Mouse (Mus musculus): ENCODE results near the gene Arhgef10l. TPM values are rescaled to one million over a fixed set of nuclear protein-coding genes. Genes with fewer than 3 reads are reported as not detected.

Arhgef10l gene
- total RNA-seq, 2 experiments from 2014 or later, result 22.8 to 83.3 TPM

GRCm38 (mm10) chr4:140662453-140662852, 3.4 kb downstream of the Arhgef10l start:
- ATAC-seq (ENCODE audit: poor library complexity, severe bottlenecking), result peak; percentile 21; the same call in 1 of the 2 replicates

- ATAC-seq (ENCODE audit: poor library complexity, severe bottlenecking), result no peak
Measured at GRCm38 (mm10) chr4:140661406-140662022, 4.3 kb downstream of the Arhgef10l start.

GRCm38 (mm10) chr4:140657681-140658575, 7.9 kb downstream of the Arhgef10l start:
- no peak for ATAC-seq (ENCODE audit: poor library complexity, severe bottlenecking)

- no peak for ATAC-seq (ENCODE audit: poor library complexity, severe bottlenecking)
Measured at GRCm38 (mm10) chr4:140656529-140656928, 9.3 kb downstream of the Arhgef10l start.

GRCm38 (mm10) chr4:140654798-140655197, 11.0 kb downstream of the Arhgef10l start:
- no peak for ATAC-seq (ENCODE audit: poor library complexity, severe bottlenecking)

- no peak for ATAC-seq (ENCODE audit: poor library complexity, severe bottlenecking)
Measured at GRCm38 (mm10) chr4:140653835-140654583, 11.8 kb downstream of the Arhgef10l start.

- no peak for ATAC-seq (ENCODE audit: poor library complexity, severe bottlenecking)
Measured at GRCm38 (mm10) chr4:140649731-140650130, 16.1 kb downstream of the Arhgef10l start.

GRCm38 (mm10) chr4:140649207-140649591, 16.6 kb downstream of the Arhgef10l start:
- ATAC-seq (ENCODE audit: poor library complexity, severe bottlenecking), result no peak

- no peak for ATAC-seq (ENCODE audit: poor library complexity, severe bottlenecking)
Measured at GRCm38 (mm10) chr4:140648443-140649206, 17.2 kb downstream of the Arhgef10l start.

GRCm38 (mm10) chr4:140647711-140648421, 17.9 kb downstream of the Arhgef10l start:
- no peak for ATAC-seq (ENCODE audit: poor library complexity, severe bottlenecking)

GRCm38 (mm10) chr4:140645638-140646037, 20.2 kb downstream of the Arhgef10l start:
- no peak for ATAC-seq (ENCODE audit: poor library complexity, severe bottlenecking)

- no peak for ATAC-seq (ENCODE audit: poor library complexity, severe bottlenecking)
Measured at GRCm38 (mm10) chr4:140644701-140645100, 21.1 kb downstream of the Arhgef10l start.

- no peak for ATAC-seq (ENCODE audit: poor library complexity, severe bottlenecking)
Measured at GRCm38 (mm10) chr4:140644276-140644675, 21.5 kb downstream of the Arhgef10l start.

GRCm38 (mm10) chr4:140642378-140642777, 23.4 kb downstream of the Arhgef10l start:
- no peak for ATAC-seq (ENCODE audit: poor library complexity, severe bottlenecking)

- ATAC-seq (ENCODE audit: poor library complexity, severe bottlenecking), result no peak
Measured at GRCm38 (mm10) chr4:140641414-140641918, 24.3 kb downstream of the Arhgef10l start.

GRCm38 (mm10) chr4:140640668-140641067, 25.1 kb downstream of the Arhgef10l start:
- no peak for ATAC-seq (ENCODE audit: poor library complexity, severe bottlenecking)

- no peak for ATAC-seq (ENCODE audit: poor library complexity, severe bottlenecking)
Measured at GRCm38 (mm10) chr4:140640242-140640523, 25.6 kb downstream of the Arhgef10l start.

GRCm38 (mm10) chr4:140639431-140640241, 26.2 kb downstream of the Arhgef10l start:
- ATAC-seq (ENCODE audit: poor library complexity, severe bottlenecking), result no peak

- no peak for ATAC-seq (ENCODE audit: poor library complexity, severe bottlenecking)
Measured at GRCm38 (mm10) chr4:140638591-140638990, 27.2 kb downstream of the Arhgef10l start.
